Mouse (Mus musculus) lung, postnatal 14 days (tissue): ENCODE measurements at regions not wholly inside any gene's neighbourhood (a gene's known extent, or its start where the extent isn't known, plus 50 kb on each side); places are given as distances from the start of the nearest gene placed in this dataset.

Source experiments
- DNase-seq: peaks from one replicate; pipeline ENCODE4 v3.0.0; 2021

GRCm38 (mm10) chr13:84399345-84400170, 177.5 kb downstream of the Tmem161b start:
- no peak for DNase-seq

GRCm38 (mm10) chr13:84401006-84401405, 178.9 kb downstream of the Tmem161b start:
- DNase-seq, result no peak

GRCm38 (mm10) chr13:84404566-84405194, 182.6 kb downstream of the Tmem161b start:
- no peak for DNase-seq

- DNase-seq, result no peak
These were observed 212.3 kb downstream of the Tmem161b start for GRCm38 (mm10) chr13:84434444-84434843.

- no peak for DNase-seq
These were observed 215.7 kb downstream of the Tmem161b start for GRCm38 (mm10) chr13:84437586-84438443.

- DNase-seq, result no peak
These were observed 216.3 kb downstream of the Tmem161b start for GRCm38 (mm10) chr13:84438444-84438766.

GRCm38 (mm10) chr13:84448514-84448913, 226.4 kb downstream of the Tmem161b start:
- DNase-seq, result no peak

- no peak for DNase-seq
These were observed 227.0 kb downstream of the Tmem161b start for GRCm38 (mm10) chr13:84449001-84449551.
